Mouse (Mus musculus): ENCODE data around the gene Eme2. TPM values are rescaled to one million over a fixed set of nuclear protein-coding genes. Genes with fewer than 3 reads are reported as not detected.

Gene Eme2
- total RNA-seq, 1 experiment from 2014 or later: 22.7 TPM

GRCm38 (mm10) chr17:24844525-24844924, 50.4 kb downstream of the Eme2 start:
- no peak for ATAC-seq (replicated peaks; ENCODE audit: low read depth, poor library complexity, severe bottlenecking)

- no peak for ATAC-seq (replicated peaks; ENCODE audit: low read depth, poor library complexity, severe bottlenecking)
Measured at GRCm38 (mm10) chr17:24842631-24843030, 52.3 kb downstream of the Eme2 start.

GRCm38 (mm10) chr17:24841133-24841532, 53.8 kb downstream of the Eme2 start:
- ATAC-seq (replicated peaks; ENCODE audit: low read depth, poor library complexity, severe bottlenecking): no peak; the same call in 1 of the 2 replicates

GRCm38 (mm10) chr17:24840341-24840740, 54.5 kb downstream of the Eme2 start:
- no peak for ATAC-seq (replicated peaks; ENCODE audit: low read depth, poor library complexity, severe bottlenecking)

- no peak for ATAC-seq (replicated peaks; ENCODE audit: low read depth, poor library complexity, severe bottlenecking)
Measured at GRCm38 (mm10) chr17:24839842-24840241, 55.0 kb downstream of the Eme2 start, which contains the start of gene Hagh. Hagh (plus strand) TSS chr17:24840143.

Other genes starting within 250 kb of the Eme2 start
- 1.3 and 1.4 TPM in 2 replicates for gene Slc9a3r2, start 244.8 kb downstream of the Eme2 start, total RNA-seq (2017)
- gene Npw, start 236.6 kb downstream of the Eme2 start, total RNA-seq (2017): 0.27 and 1.4 TPM in 2 replicates
- gene Zfp598, start 225.4 kb downstream of the Eme2 start, total RNA-seq (2017): 20.0 and 25.4 TPM in 2 replicates
- gene Syngr3, start 205.1 kb downstream of the Eme2 start, total RNA-seq (2017): not detected in 2 replicates
- 30.9 and 44.6 TPM in 2 replicates for gene Gfer, start 198.9 kb downstream of the Eme2 start, total RNA-seq (2017)
- 0.69 and 18.3 TPM in 2 replicates for gene Noxo1, start 198.9 kb downstream of the Eme2 start, total RNA-seq (2017)
- gene Tbl3, start 187.4 kb downstream of the Eme2 start, total RNA-seq (2017): 43.3 and 46.1 TPM in 2 replicates
- gene Rnf151, start 177.0 kb downstream of the Eme2 start, total RNA-seq (2017): not detected in 2 replicates
- gene Rps2, start 177.0 kb downstream of the Eme2 start, total RNA-seq (2017): 1,725 and 1,907 TPM in 2 replicates
- gene Ndufb10, start 170.6 kb downstream of the Eme2 start, total RNA-seq (2017): 192 and 287 TPM in 2 replicates
- gene Rpl3l, start 167.3 kb downstream of the Eme2 start, total RNA-seq (2017): 0.50 TPM in 1 of 2 replicates, not detected in the other
- gene Msrb1, start 158.4 kb downstream of the Eme2 start, total RNA-seq (2017): 41.2 and 41.7 TPM in 2 replicates
- gene Hs3st6, start 142.1 kb downstream of the Eme2 start, total RNA-seq (2017): not detected in 2 replicates
- 0.55 TPM in 1 of 2 replicates, not detected in the other for gene Meiob, start 90.8 kb downstream of the Eme2 start, total RNA-seq (2017)
- gene Hagh, start 54.9 kb downstream of the Eme2 start, total RNA-seq (2017): 21.5 and 26.7 TPM in 2 replicates
- 24.6 and 25.9 TPM in 2 replicates for gene Fahd1, start 44.7 kb downstream of the Eme2 start, total RNA-seq (2017)
- gene Igfals, start 29.1 kb downstream of the Eme2 start, total RNA-seq (2017): not detected in 2 replicates
- gene Nubp2, start 8.7 kb downstream of the Eme2 start, total RNA-seq (2017): 35.6 and 45.6 TPM in 2 replicates
- 14.8 and 21.5 TPM in 2 replicates for gene Spsb3, start 8.4 kb downstream of the Eme2 start, total RNA-seq (2017)
- 21.6 and 22.0 TPM in 2 replicates for gene Mrps34, start within 50 bp of the Eme2 start, total RNA-seq (2017)
- 35.0 and 36.0 TPM in 2 replicates for gene Nme3, start 1.4 kb upstream of the Eme2 start, total RNA-seq (2017)
- gene Mapk8ip3, start 41.9 kb upstream of the Eme2 start, total RNA-seq (2017): 21.0 and 33.2 TPM in 2 replicates
- gene Jpt2, start 65.6 kb upstream of the Eme2 start, total RNA-seq (2017): 89.7 and 100 TPM in 2 replicates
- 10.5 and 14.8 TPM in 2 replicates for gene Cramp1l, start 120.7 kb upstream of the Eme2 start, total RNA-seq (2017)
- 21.6 and 41.7 TPM in 2 replicates for gene Ift140, start 121.0 kb upstream of the Eme2 start, total RNA-seq (2017)
- not detected in 2 replicates for gene Tmem204, start 188.5 kb upstream of the Eme2 start, total RNA-seq (2017)
- gene Telo2, start 220.9 kb upstream of the Eme2 start, total RNA-seq (2017): 23.7 and 44.4 TPM in 2 replicates
- not detected in 2 replicates for gene Ptx4, start 225.7 kb upstream of the Eme2 start, total RNA-seq (2017)
- 4.1 and 7.3 TPM in 2 replicates for gene Clcn7, start 238.3 kb upstream of the Eme2 start, total RNA-seq (2017)

All from common myeloid progenitor, adult 5-6 weeks (primary cell).